Mouse (Mus musculus) heart, adult 2 months (tissue): ENCODE data around the gene LTO1.

ENCODE experiments used
- CTCF ChIP-seq: fragments of 200-600 bp; IDR thresholded peaks from 2 replicates; pipeline ENCODE4 v1.8.1; 2022; ENCODE audit warnings: antibody characterized with exemption, mild to moderate bottlenecking, moderate library complexity
- POLR2A ChIP-seq: fragments of 200-500 bp; IDR thresholded peaks from 2 replicates; pipeline ENCODE4 v1.6.1; 2011; ENCODE audit warnings: mild to moderate bottlenecking, low read depth, low read length, control low read depth; ENCODE audit not compliant: insufficient read depth

DNA sequence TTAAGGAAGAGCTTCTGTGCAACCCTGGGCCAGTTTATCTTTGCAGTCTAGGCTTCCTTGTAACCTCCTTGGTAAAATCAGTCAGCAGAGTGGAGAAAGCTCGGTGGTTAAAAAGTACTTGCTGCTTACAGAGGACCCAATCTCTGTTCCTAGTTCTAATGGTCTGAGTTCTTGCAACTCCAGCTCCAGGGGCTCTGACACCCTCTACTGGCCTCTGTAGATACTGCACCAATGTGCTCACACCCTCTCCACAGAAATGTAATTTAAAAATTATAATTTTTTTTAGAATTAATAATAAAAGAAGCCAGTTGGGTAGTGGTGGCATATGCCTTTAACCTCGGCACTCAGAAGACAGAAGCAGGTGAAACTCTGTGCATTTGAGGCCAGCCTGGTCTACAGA, 27.2 kb upstream of the LTO1 start:
- no peak for TF ChIP-seq POLR2A
- TF ChIP-seq CTCF, result peak; percentile 31
